Mouse (Mus musculus) neutrophil, adult 5-6 weeks (primary cell): ENCODE measurements around the gene Ermap. TPM values are rescaled to one million over a fixed set of nuclear protein-coding genes. Genes with fewer than 3 reads are reported as not detected.

Source experiments
- ATAC-seq: fragments of 151-379, 151-347 bp; 2 replicates; pipeline ENCODE4 v1.8.0; 2017; ENCODE audit warnings: mild to moderate bottlenecking, moderate TSS enrichment; ENCODE audit not compliant: insufficient number of reproducible peaks, poor library complexity, low FRiP score, severe bottlenecking; ENCODE audit errors: extremely low read depth
- total RNA-seq: library from RNA; stranded (forward); fragments of 200-1000 nt; gene quantifications from 2 replicates; pipeline ENCODE4 v1.2.3, GENCODE M21; 2017

Ermap gene
- total RNA-seq, 1 experiment from 2014 or later = 0.12 TPM

- no peak for ATAC-seq
Observed at GRCm38 (mm10) chr4:119190618-119191017, 807 bp upstream of the Ermap start.

GRCm38 (mm10) chr4:119189392-119189791 lies 419 bp downstream of the Ermap start:
- ATAC-seq = no peak

DNA sequence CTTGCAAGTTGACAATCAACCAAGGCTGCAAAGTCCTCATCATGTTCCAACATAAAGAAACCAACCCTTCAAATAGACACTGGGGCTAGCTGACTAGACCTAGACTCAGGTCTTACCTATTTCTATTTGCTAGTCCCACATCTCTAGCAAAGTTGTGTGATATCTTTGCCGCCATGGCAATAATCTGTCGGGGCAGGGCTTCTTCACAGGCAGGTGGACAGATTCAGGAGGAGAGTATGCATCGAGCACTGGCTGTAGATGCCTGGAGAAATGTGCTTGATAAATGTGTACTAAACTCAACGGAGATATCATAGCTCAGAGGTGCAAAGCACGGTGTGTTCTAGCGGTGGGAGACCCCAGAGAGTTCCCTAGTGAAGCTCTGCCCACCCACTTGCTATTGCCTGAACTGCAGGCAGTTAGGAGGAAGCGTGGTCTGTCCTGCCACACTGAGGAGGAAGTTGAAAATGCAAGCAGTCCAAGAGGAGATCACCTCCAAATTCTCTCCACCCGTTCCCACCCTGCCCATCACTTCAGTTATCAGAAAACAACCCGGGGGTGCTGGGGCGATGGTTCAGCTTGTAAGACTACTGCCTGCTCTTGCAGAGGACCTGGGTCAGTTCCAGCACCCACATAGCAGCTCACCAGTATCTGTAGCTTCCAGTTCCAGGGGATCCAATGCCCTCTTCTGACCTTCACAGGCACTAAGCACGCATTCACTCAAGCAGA lies 1.6 kb downstream of the Ermap start:
- ATAC-seq = 0 out of 2 replicates have a peak, but pooled peaks have one; percentile 16

GRCm38 (mm10) chr4:119185771-119186170 lies 4.0 kb downstream of the Ermap start:
- ATAC-seq = no peak

GRCm38 (mm10) chr4:119183525-119183924 lies 6.3 kb downstream of the Ermap start:
- ATAC-seq = no peak

- peak; percentile 91 for ATAC-seq
Observed at GRCm38 (mm10) chr4:119181456-119181855, 8.4 kb downstream of the Ermap start.

- ATAC-seq = no peak
Observed at GRCm38 (mm10) chr4:119180133-119180707, 9.6 kb downstream of the Ermap start.

- ATAC-seq = no peak
Observed at GRCm38 (mm10) chr4:119178331-119178730, 11.5 kb downstream of the Ermap start.

- ATAC-seq = no peak
Observed at GRCm38 (mm10) chr4:119177702-119178101, 12.1 kb downstream of the Ermap start.

- ATAC-seq = peak; percentile 100
Observed at GRCm38 (mm10) chr4:119173851-119174453, 15.9 kb downstream of the Ermap start, which contains the start of gene Zfp691. Gene Zfp691 (minus strand): TSS chr4:119174195.

DNA sequence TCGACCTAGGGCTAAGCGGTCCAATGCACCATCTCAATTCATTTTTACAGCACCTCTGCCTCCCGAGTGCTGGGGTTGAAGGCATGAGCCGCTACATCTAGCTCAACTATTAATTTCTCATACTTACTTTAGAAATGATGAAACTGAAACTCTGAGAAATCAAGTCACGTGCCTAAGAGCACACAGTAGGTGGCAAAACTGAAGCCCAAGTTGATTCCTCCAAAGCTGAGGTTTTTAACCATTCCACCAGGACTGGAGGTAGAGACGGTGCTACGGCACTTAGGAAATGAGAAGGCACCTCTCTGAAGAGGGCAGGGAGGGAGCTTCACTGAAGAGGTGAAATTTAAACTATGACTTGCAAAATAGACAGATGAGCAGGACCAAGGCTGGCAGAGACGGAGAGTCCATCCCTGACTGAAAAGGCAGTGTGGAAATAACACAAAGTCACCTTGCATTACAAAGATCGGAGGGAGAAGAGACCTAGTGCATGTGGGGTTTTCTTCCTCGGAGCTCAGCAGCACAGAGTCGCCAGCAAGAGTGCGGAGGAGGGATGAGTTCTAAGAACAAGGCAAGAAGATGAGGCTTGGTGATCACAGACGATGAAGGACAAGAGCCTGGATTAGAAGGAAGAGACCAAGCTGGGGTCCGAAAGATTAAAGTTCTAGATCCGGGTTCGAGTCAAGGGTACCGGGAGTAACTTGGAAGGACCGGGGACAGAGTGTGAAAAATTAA lies 16.7 kb downstream of the Ermap start:
- ATAC-seq = no peak

DNA sequence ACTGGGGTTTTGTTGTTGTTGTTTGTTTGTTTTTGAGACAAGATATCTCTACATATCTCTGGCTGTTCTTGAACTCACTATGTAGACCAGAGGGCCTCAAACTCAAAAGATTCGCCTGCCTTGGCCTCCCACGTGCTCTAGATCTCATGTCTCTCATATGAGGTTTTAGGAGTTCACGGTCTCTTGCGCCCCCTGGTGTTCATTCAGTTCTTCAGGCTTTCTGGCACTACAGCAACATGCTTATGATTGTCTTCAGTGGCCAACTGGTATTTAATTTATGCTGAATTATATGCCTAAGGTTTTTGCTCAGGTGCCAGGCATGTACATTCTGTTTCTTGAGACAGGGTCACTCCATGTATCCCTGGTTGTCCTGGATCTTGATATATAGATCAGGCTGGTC lies 22.1 kb downstream of the Ermap start:
- ATAC-seq = peak; percentile 91

DNA sequence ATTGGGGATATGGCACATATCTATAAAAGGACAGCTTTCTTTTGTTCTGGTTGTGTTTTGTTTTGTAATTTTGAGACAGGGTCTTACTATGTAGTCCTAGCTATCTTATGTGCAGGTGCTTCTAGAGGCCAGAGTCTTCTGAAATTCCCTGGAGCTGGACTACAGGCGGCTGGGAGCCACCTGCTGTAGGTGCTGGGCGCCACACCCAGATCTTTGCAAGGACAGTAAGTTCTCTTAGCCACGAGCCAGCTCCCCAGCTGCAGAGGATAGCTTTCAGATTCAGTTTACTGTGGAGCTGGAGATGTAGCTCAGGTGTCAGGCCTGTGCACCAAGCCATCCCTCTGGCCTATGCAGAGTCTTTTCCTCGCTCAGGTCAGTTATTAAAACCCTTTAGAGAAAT lies 22.7 kb downstream of the Ermap start:
- no peak for ATAC-seq

GRCm38 (mm10) chr4:119165916-119166315 lies 23.9 kb downstream of the Ermap start:
- ATAC-seq = no peak

DNA sequence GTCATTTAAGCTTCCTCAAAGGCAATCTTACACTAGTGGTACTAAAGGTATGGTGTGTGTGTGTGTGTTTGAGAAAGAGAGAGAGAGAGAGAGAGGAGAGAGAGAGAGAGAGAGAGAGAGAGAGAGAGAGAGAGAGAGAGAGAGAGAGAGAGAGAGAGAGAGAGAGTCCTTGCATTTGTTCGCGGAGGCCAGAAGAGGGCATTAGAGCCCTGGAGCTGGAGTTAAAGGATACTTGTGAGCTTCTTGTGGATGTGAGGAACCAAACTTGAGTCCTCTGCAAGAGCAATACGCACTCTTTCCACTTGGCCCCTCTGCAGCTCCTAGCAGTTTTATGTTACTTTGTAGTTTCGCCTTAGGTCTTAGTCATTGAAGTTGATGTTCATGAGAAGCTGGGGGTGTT lies 26.8 kb downstream of the Ermap start:
- ATAC-seq = no peak

DNA sequence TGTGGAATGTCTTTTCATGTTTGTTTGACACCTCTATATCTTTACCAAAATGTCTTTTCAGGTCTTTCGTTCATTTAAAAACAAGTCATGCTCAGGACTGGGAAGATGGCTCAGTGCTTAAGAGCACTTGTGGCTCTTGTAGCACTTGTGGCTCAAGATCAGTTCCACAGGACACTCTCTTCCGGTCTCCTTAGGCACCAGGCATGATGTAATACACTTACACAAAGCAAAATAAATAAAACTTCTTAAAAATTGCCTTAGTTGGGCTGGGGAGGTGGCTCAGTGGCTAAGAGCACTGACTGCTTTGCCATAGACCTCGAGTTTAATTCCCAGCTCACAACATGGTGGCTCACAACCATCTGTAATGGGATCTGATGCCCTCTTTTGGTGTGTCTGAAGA lies 28.5 kb downstream of the Ermap start:
- ATAC-seq = no peak

DNA sequence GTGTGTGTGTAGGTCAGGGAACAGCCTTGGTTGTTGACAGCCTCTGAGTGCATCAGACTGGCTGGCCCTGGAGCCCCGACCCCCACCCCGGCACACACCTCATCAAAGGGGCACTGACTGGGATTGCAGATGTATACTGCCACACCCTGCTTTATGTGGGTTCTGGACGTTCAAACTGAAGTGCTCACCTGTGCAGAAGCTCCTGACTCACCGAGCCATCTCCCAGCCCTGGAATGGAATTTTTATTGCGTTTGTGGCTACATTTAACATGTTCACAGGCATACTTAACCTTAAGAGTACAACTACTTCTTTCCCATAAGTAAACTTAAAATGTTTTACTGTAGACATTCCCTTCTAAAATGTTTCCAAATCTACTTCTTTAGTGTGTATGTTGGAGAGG lies 31.9 kb downstream of the Ermap start:
- ATAC-seq = no peak

GRCm38 (mm10) chr4:119157186-119157585 lies 32.6 kb downstream of the Ermap start:
- peak; percentile 51; the same call in 1 of the 2 replicates for ATAC-seq

DNA sequence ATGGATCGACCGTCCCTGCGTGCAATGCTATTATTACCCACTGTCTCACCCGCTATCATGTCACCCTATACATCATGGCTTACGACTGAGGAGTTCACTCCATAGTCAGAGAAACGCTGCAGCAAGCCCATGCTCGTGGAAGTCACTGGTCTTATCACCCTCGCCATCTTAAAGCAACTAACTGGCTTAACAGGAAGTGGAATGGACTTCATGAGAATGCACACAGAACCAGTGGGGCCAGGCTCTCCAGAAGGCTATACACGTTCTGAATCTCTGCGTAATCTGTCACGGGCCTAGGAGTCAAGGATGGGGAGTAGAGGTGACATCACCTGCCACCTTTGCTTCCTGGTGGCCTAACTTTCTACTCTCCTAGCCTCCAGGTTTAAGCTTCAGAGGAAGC lies 41.1 kb downstream of the Ermap start:
- ATAC-seq = no peak

GRCm38 (mm10) chr4:119147347-119147746 lies 42.5 kb downstream of the Ermap start:
- ATAC-seq = no peak
